Mouse (Mus musculus): ENCODE measurements around the gene Pld2. TPM values are rescaled to one million over a fixed set of nuclear protein-coding genes. Genes with fewer than 3 reads are reported as not detected.

Gene Pld2
- 3.6 to 6.9 TPM (median 4.8 TPM) in 4 replicates for total RNA-seq (2023)

DNA sequence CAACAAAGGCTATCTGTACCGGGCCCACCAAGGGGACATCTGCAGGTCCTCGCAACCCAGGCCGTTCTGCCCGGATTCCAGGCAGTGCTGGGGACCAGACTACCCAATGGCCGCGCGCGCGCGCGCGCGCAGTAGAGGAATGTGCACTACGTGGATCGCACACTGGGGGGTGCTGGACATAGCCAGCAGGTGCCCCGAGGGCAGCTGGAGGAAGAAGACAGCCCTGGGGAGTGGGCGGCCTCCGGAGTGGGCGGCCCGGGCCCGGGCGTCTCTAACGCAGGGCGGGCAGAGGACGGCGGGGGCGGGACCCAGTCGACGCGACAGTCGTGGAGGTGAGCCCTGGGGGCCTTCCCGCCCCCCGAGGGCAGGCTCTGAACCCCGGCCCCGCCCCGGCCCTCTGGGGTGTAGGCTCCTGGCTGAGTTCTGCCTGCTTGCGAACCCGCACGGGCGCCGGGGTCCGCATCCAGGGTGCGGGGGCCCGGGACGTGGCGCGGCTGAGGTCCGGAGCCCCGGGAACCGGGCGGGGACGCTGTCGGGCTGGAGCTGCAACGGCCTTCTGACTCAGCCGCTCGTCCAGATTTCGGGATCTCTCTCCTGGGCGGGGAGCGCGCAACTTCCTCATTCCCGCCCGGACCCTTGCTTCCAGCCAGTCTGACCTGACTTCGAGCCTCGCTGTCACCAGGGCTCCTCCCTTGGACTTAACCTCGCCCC, at the start of gene Pld2:
TSS of gene Pld2 (plus strand) at position 188 of the 711 bp plus-strand sequence.

DNA sequence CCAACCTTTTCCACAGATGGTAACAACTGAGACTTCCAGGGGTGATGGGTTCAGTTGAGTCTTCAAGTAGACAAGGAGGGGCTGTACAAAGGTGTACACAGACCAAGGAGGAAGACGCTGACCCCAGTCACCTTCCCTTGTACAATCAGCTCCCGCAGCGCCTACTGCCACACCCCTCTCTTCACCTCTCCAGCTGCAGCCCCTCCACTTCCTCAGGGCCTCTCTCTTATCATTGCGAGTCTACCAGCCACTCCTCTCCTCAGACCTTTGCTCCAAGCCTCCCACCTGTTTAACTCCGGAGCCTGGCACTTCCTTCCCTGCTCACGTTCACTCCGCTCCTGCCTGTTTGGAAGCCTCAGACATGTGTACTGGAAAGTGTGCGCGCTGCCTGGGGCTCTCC, 34.9 kb upstream of the Pld2 start, which contains the start of gene Tm4sf5:
TSS of gene Tm4sf5 (plus strand) at position 275 of the 400 bp plus-strand sequence.

DNA sequence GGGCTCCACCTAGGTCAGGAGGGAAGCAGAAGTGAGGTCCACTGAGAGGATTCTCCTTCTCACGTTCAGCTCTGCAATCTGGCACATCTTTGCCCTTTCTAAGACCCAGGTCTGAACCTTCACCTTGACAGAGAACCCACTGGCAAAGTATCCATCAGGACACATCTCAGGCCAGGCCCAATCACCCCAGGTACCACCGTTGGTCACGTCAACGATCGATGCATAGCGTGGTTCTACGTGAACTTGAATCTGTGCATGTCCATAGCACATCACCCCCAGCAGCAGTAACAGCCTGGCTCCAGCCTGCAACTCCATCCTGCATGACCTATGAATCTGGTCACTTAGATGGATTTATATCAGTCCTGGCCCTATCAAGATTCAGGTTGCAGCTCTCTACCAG, 25.6 kb upstream of the Pld2 start, which contains the start of gene Vmo1:
TSS of gene Vmo1 (minus strand) at position 329 of the 400 bp plus-strand sequence.

DNA sequence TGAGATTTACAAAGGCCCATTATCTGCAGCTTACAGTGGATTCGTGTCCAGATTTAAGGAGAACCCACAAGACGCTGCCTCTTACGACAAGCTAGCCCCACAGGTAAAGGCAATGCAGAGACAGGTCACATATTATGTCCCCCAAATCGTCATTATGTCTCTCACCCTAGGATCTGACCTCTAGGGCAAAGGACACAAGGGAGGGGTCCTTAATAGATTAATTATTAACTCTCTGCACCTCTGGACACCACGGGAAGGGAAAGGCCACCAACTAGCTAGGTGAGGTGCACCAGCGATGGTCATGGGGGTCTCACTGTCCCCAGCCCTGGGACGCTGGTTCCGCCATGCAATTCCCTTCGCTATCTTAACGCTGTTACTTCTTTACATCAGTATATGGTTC, 20.9 kb upstream of the Pld2 start, which contains the start of gene Gltpd2:
TSS of gene Gltpd2 (plus strand) at position 274 of the 400 bp plus-strand sequence.

DNA sequence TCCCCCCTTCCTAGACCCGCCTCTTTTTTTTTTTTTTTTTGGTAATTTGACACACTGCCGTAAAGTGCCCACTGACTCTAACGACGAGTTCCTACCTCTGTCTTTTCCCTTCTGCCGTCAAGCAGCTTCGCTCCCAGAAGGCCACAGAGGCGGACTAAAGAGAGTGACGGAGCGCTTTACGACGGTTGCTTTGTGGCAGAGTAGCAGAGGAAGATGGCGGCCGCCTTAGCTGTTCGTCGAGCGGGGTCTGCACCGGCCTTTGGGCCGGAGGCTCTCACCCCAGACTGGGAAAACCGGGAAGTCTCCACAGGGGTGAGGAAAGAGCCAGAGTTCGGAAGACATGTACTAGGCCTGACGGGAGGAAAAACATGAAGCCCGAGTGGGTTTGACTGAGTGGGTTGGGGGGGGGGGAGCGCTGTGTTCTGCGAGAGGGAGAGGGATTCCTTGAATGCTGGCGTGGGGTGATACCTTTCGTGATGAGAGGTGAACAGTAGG, 14.6 kb upstream of the Pld2 start, which contains the start of gene Psmb6:
TSS of gene Psmb6 (plus strand) at position 184 of the 495 bp plus-strand sequence.

DNA sequence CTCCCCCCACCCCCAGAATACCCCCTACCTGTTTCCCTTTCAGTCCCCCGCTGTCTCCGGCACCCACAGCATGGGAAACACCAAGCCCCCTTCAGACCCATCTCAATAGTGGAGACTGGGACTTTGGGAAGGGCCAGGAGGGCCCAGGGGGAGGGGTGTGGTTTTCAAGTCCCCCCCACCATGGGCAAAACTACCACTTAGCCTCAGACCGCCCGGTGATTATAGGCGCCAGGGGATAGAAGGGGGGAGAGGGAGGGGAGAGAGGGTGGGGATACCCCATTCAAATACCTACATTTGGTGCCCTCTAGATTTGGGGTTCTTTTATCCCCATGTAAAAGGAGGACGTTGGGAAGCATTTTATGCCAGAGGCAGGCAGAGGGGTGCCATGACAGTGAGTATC, 7.0 kb upstream of the Pld2 start, which contains the start of gene Gm40193:
TSS of gene Gm40193 (minus strand) at position 101 of the 400 bp plus-strand sequence.

DNA sequence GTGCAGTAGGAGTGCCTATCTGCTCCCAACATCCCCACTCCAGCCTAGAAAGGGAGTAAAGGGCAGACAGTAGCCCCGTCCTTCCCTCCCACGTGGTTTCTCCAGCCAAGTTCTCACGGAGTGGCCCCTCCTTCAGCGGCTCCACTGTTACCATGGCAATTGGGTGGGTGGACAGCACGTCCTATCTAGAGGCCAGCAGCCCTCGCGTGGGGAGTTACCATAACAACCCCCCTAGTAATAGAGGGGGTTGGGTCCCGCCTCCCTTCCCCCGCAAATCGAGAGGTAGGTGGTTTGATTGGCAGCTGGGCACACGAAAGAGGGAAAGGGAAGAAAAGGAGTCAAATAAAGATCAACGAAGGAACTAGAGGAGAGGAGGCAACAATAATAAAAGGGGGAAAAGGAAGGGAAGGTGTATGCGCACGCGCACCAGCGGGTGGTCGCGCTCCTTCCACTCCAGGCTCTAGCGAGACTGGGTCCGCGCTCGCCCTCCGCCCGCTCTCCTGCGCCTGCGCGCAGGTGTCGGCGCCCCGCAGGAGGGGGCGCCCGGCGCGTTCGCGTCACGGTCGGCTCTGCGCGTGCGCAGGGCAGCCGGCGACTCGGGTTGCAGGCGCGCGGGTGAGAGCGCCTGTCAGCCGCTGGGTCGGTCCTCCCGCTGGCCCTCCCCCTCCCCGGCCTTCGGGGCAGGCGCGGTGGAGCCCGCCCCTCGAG, 22.6 kb downstream of the Pld2 start, which contains the start of gene Mink1:
TSS of gene Mink1 (plus strand) at position 595 of the 708 bp plus-strand sequence.

Other genes with a start within 250 kb of the Pld2 start
- gene Alox12e, start 217.4 kb upstream of the Pld2 start, total RNA-seq (2023), result not detected in 4 replicates
- gene Alox15, start 188.0 kb upstream of the Pld2 start, total RNA-seq (2023), result 2.2 TPM in 1 of 4 replicates, not detected in the others
- gene Pelp1, start 130.0 kb upstream of the Pld2 start, total RNA-seq (2023), result 26.2 to 28.3 TPM (median 27.4 TPM) in 4 replicates
- gene Arrb2, start 107.4 kb upstream of the Pld2 start, total RNA-seq (2023), result 96.8 to 105 TPM (median 102 TPM) in 4 replicates
- 41.2 to 54.4 TPM (median 43.1 TPM) in 4 replicates for gene Med11, start 88.1 kb upstream of the Pld2 start, total RNA-seq (2023)
- gene Zmynd15, start 80.6 kb upstream of the Pld2 start, total RNA-seq (2023), result 0.41 to 3.1 TPM (median 0.87 TPM) in 4 replicates
- gene Cxcl16, start 80.1 kb upstream of the Pld2 start, total RNA-seq (2023), result 8.6 to 11.2 TPM (median 9.8 TPM) in 4 replicates
- not detected in 4 replicates for gene Tm4sf5, start 34.8 kb upstream of the Pld2 start, total RNA-seq (2023)
- not detected in 4 replicates for gene Vmo1, start 25.4 kb upstream of the Pld2 start, total RNA-seq (2023)
- not detected in 4 replicates for gene Gltpd2, start 20.9 kb upstream of the Pld2 start, total RNA-seq (2023)
- gene Psmb6, start 14.7 kb upstream of the Pld2 start, total RNA-seq (2023), result 123 to 130 TPM (median 128 TPM) in 4 replicates
- not detected in 4 replicates for gene Gm40193, start 7.1 kb upstream of the Pld2 start, total RNA-seq (2023)
- 83.2 to 99.3 TPM (median 92.6 TPM) in 4 replicates for gene Mink1, start 22.8 kb downstream of the Pld2 start, total RNA-seq (2023)
- not detected in 4 replicates for gene 4930544D05Rik, start 75.8 kb downstream of the Pld2 start, total RNA-seq (2023)
- 2.2 TPM in 1 of 4 replicates, not detected in the others for gene Chrne, start 79.2 kb downstream of the Pld2 start, total RNA-seq (2023)
- not detected in 4 replicates for gene Gp1ba, start 99.1 kb downstream of the Pld2 start, total RNA-seq (2023)
- gene Rnf167, start 107.2 kb downstream of the Pld2 start, total RNA-seq (2023), result 191 to 209 TPM (median 198 TPM) in 4 replicates
- 63.0 to 77.8 TPM (median 66.3 TPM) in 4 replicates for gene Slc25a11, start 107.4 kb downstream of the Pld2 start, total RNA-seq (2023)
- gene Pfn1, start 114.6 kb downstream of the Pld2 start, total RNA-seq (2023), result 1,311 to 1,415 TPM (median 1,337 TPM) in 4 replicates
- 27.9 to 35.0 TPM (median 31.9 TPM) in 4 replicates for gene Eno3, start 117.1 kb downstream of the Pld2 start, total RNA-seq (2023)
- 34.1 to 44.3 TPM (median 40.2 TPM) in 4 replicates for gene Spag7, start 129.4 kb downstream of the Pld2 start, total RNA-seq (2023)
- gene Camta2, start 148.0 kb downstream of the Pld2 start, total RNA-seq (2023), result 60.2 to 85.3 TPM (median 65.6 TPM) in 4 replicates
- gene Inca1, start 160.1 kb downstream of the Pld2 start, total RNA-seq (2023), result 1.4 to 2.5 TPM (median 2.2 TPM) in 4 replicates
- gene Kif1c, start 160.5 kb downstream of the Pld2 start, total RNA-seq (2023), result 27.1 to 33.9 TPM (median 29.3 TPM) in 4 replicates
- gene Zfp3, start 224.1 kb downstream of the Pld2 start, total RNA-seq (2023), result 1.9 to 2.7 TPM (median 2.2 TPM) in 4 replicates